ENCODE assay signal across 8 mouse cellular contexts in the genomic region with DNA sequence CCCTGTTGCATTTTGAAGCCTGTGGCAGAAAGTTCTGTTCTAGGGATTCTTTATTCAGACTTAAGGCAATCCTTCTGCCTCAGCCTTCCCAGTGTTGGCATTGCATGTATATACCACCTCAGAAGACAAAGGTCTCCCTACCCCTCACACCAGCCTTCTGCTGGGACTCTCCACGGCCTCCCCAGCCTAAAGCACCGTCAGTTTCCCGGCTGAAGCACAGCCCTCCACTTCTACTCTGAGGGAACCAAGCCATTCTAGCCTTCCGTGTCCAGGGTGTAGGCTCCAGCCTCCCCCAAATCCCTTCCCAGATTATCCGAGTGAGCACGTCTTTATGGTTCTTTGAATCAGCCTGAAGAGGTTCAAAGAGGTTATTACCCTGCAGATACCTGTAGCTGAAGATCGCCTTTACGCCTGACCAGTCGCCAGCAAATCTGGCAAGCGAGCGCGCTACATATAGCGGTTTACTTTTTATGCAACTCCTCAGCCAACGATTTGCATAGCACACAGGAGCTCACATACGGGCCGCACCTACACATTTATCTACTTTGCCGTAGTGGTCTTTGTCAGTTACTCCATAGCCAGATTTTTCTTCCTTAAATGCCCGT. TPM values are rescaled to one million over a fixed set of nuclear protein-coding genes. Genes with fewer than 3 reads are reported as not detected.
DNase-seq lines count a peak whose midpoint lies in the region; ATAC-seq and TF ChIP-seq lines count a peak whose summit lies in the region.

No protein-coding gene starts in this region.

- no peaks in the 10 kb centered on the region for H3K27me3 ChIP-seq in midbrain, embryonic 10.5 days (ENCODE audit: low read depth, poor library complexity, severe bottlenecking)

- no peaks in the 10 kb centered on the region for H3K36me3 ChIP-seq in midbrain, embryonic 10.5 days

- H3K9me3 ChIP-seq in midbrain, embryonic 10.5 days (replicated peaks) = no peaks in the 10 kb centered on the region

- no peak for TF ChIP-seq CTCF in layer of hippocampus, adult 2 months (conservative IDR thresholded peaks at IDR 0.05)

- ATAC-seq in megakaryocyte progenitor cell, adult 5-6 weeks (replicated peaks; ENCODE audit: poor library complexity) = no peak
- ATAC-seq in megakaryocyte-erythroid progenitor cell, adult 5-6 weeks (replicated peaks; ENCODE audit: low FRiP score, low TSS enrichment, poor library complexity, severe bottlenecking) = no peak

- WGBS in midbrain, embryonic 10.5 days = 2% methylated on average over 18 of the region's 18 CpGs

- H3K27ac ChIP-seq in layer of hippocampus, adult 2 months = no peak overlapping the region
- 0 out of 2 replicates have a peak overlapping the region, but pooled peaks have one; percentile 28 for H3K27ac ChIP-seq in midbrain, embryonic 10.5 days (replicated peaks)

- peaks cover 11% of the 10 kb centered on the region for H3K4me1 ChIP-seq in midbrain, embryonic 10.5 days

- DNase-seq in layer of hippocampus, adult 2 months (ENCODE audit: low spot score in 2 of 2) = no peak
- no peak for DNase-seq in layer of hippocampus, adult 11-12 months (ENCODE audit: low spot score)
- DNase-seq in cerebellum, adult 9-11 months = peak; percentile 35
- DNase-seq in frontal cortex, postnatal 36 days (ENCODE audit: low spot score in 2 of 2) = peak; percentile 35 to 51
- DNase-seq in midbrain, embryonic 10.5 days (ENCODE audit: low spot score) = peak; percentile 53
- peak; percentile 15 for DNase-seq in telencephalon, adult 2 months (ENCODE audit: low read depth, low spot score)

- H3K4me3 ChIP-seq in layer of hippocampus, adult 2 months = peak overlapping the region; percentile 52
- peak overlapping the region; percentile 55 for H3K4me3 ChIP-seq in midbrain, embryonic 10.5 days

RNA-seq across cellular contexts. Expression of gene Gpx6, which starts 10.1 kb away (rescaled TPM):
- total RNA-seq in layer of hippocampus, adult 2 months (2021) = not detected
- 0.09 TPM in 1 of 2 replicates, not detected in the other for polyA plus RNA-seq in midbrain, embryonic 10.5 days (2016; fragmentation: Nextera tagmentation; extraction: Ambion mirVana)
- total RNA-seq in megakaryocyte progenitor cell, adult 5-6 weeks (2015) = not detected in 2 replicates
- total RNA-seq in megakaryocyte progenitor cell, adult 5-6 weeks (2017) = not detected in 2 replicates
- not detected in 2 replicates for total RNA-seq in megakaryocyte-erythroid progenitor cell, adult 5-6 weeks (2014; fragmentation: Nextera tagmentation)
- not detected in 2 replicates for total RNA-seq in megakaryocyte-erythroid progenitor cell, adult 5-6 weeks (2017)

RNA-seq across cellular contexts. Expression of gene Olfr1367, which starts 24.7 kb away (rescaled TPM):
- total RNA-seq in layer of hippocampus, adult 2 months (2021) = not detected
- not detected in 2 replicates for polyA plus RNA-seq in midbrain, embryonic 10.5 days (2016; fragmentation: Nextera tagmentation; extraction: Ambion mirVana)
- total RNA-seq in megakaryocyte progenitor cell, adult 5-6 weeks (2015) = not detected in 2 replicates
- not detected in 2 replicates for total RNA-seq in megakaryocyte progenitor cell, adult 5-6 weeks (2017)
- total RNA-seq in megakaryocyte-erythroid progenitor cell, adult 5-6 weeks (2014; fragmentation: Nextera tagmentation) = not detected in 2 replicates
- total RNA-seq in megakaryocyte-erythroid progenitor cell, adult 5-6 weeks (2017) = not detected in 2 replicates

RNA-seq across cellular contexts. Expression of gene Gpx5, which starts 29.5 kb away (rescaled TPM):
- total RNA-seq in layer of hippocampus, adult 2 months (2021) = not detected
- polyA plus RNA-seq in midbrain, embryonic 10.5 days (2016; fragmentation: Nextera tagmentation; extraction: Ambion mirVana) = not detected in 2 replicates
- total RNA-seq in megakaryocyte progenitor cell, adult 5-6 weeks (2015) = not detected in 2 replicates
- total RNA-seq in megakaryocyte progenitor cell, adult 5-6 weeks (2017) = not detected in 2 replicates
- not detected in 2 replicates for total RNA-seq in megakaryocyte-erythroid progenitor cell, adult 5-6 weeks (2014; fragmentation: Nextera tagmentation)
- total RNA-seq in megakaryocyte-erythroid progenitor cell, adult 5-6 weeks (2017) = not detected in 2 replicates

RNA-seq across cellular contexts. Expression of gene Zscan12, which starts 40.6 kb away (rescaled TPM):
- 1 to 10 TPM; 9.4 to 10.0 TPM for total RNA-seq in layer of hippocampus, adult 2 months (2021)
- 20.4 and 21.9 TPM in 2 replicates for polyA plus RNA-seq in midbrain, embryonic 10.5 days (2016; fragmentation: Nextera tagmentation; extraction: Ambion mirVana)
- total RNA-seq in megakaryocyte progenitor cell, adult 5-6 weeks (2015) = 7.5 and 9.1 TPM in 2 replicates
- total RNA-seq in megakaryocyte progenitor cell, adult 5-6 weeks (2017) = 15.5 and 17.5 TPM in 2 replicates
- total RNA-seq in megakaryocyte-erythroid progenitor cell, adult 5-6 weeks (2014; fragmentation: Nextera tagmentation) = 8.5 and 11.1 TPM in 2 replicates
- 11.0 and 20.0 TPM in 2 replicates for total RNA-seq in megakaryocyte-erythroid progenitor cell, adult 5-6 weeks (2017)

Comparison
In these comparisons a context has a peak if more than half of its experiments do, and no peak if none do; other contexts are left out.
1. DNase-seq: peak in cerebellum, adult 9-11 months (single experiment), frontal cortex, postnatal 36 days (2 of 2), midbrain, embryonic 10.5 days (single experiment) and telencephalon, adult 2 months (single experiment); none in layer of hippocampus, adult 2 months (0 of 2) and layer of hippocampus, adult 11-12 months (single experiment).